Mouse (Mus musculus) liver, adult 2 months (tissue): ENCODE results near the gene Klhdc3. TPM values are rescaled to one million over a fixed set of nuclear protein-coding genes. Genes with fewer than 3 reads are reported as not detected.

Source experiments
- DNase-seq: peaks from one replicate; pipeline ENCODE4 v3.0.0-alpha.2; 2011; ENCODE audit warnings: low read depth, low spot score; ENCODE audit errors: extremely low read depth
- H3K27ac ChIP-seq: fragments of 200-500 bp; replicated peaks from 2 replicates; pipeline ENCODE4 v1.5.1; 2012; ENCODE audit warnings: low read depth, mild to moderate bottlenecking, control low read depth, inconsistent platforms, low read length; ENCODE audit not compliant: insufficient read depth
- H3K27me3 ChIP-seq: fragments of 200-500 bp; 2 replicates; pipeline ENCODE4 v1.6.1; 2012; ENCODE audit warnings: mild to moderate bottlenecking, moderate library complexity, low read length, inconsistent platforms; ENCODE audit not compliant: control insufficient read depth, insufficient read depth
- H3K36me3 ChIP-seq: fragments of 200-500 bp; 2 replicates; pipeline ENCODE4 v1.6.1; 2012; ENCODE audit warnings: low read length, inconsistent platforms; ENCODE audit not compliant: control insufficient read depth, insufficient read depth
- H3K4me1 ChIP-seq: fragments of 200-500 bp; 2 replicates; pipeline ENCODE4 v1.6.1; 2011; ENCODE audit warnings: low read length; ENCODE audit not compliant: control insufficient read depth, insufficient read depth
- H3K4me3 ChIP-seq: fragments of 200-500 bp; 2 replicates; pipeline ENCODE4 v1.5.1; 2011; ENCODE audit warnings: low read depth, mild to moderate bottlenecking, control low read depth, low read length, moderate library complexity; ENCODE audit not compliant: insufficient read depth
- H3K79me2 ChIP-seq: fragments of 200-500 bp; 2 replicates; pipeline ENCODE4 v1.6.1; 2012; ENCODE audit warnings: inconsistent platforms, mild to moderate bottlenecking, low read length, moderate library complexity; ENCODE audit not compliant: control insufficient read depth, insufficient read depth
- H3K9ac ChIP-seq: fragments of 200-500 bp; 2 replicates; pipeline ENCODE4 v1.6.1; 2012; ENCODE audit warnings: low read depth, mild to moderate bottlenecking, control low read depth, inconsistent platforms, low read length
- CTCF ChIP-seq: fragments of 200-500 bp; IDR thresholded peaks from 2 replicates; pipeline ENCODE4 v1.5.1; 2011; ENCODE audit warnings: low read depth, low read length, control low read depth
- POLR2A ChIP-seq: fragments of 200-500 bp; IDR thresholded peaks from 2 replicates; pipeline ENCODE4 v1.6.1; 2011; ENCODE audit warnings: low read length, control low read depth; ENCODE audit not compliant: insufficient read depth; ENCODE audit errors: extremely low read depth
- WGBS: fragments of 180-500 bp; shearing (Covaris S2); methylation state at CpG from one replicate; pipeline ENCODE4 v1.1.7; 2018; 5-methylcytosine and 5-hydroxymethylcytosine counted together
- polyA plus RNA-seq: library from polyadenylated mRNA; depleted of rRNA; stranded (reverse); fragments of >200 nt; gene quantifications from 2 replicates; pipeline ENCODE4 v1.2.3, GENCODE M21; 2012
- total RNA-seq: library from RNA; depleted of rRNA; stranded (reverse); fragments of >200 nt; gene quantifications from 2 replicates; pipeline ENCODE4 v1.2.3, GENCODE M21; 2014

Gene Klhdc3
- total and polyA plus RNA-seq, 2 experiments, result 23.9 to 74.6 TPM

DNA sequence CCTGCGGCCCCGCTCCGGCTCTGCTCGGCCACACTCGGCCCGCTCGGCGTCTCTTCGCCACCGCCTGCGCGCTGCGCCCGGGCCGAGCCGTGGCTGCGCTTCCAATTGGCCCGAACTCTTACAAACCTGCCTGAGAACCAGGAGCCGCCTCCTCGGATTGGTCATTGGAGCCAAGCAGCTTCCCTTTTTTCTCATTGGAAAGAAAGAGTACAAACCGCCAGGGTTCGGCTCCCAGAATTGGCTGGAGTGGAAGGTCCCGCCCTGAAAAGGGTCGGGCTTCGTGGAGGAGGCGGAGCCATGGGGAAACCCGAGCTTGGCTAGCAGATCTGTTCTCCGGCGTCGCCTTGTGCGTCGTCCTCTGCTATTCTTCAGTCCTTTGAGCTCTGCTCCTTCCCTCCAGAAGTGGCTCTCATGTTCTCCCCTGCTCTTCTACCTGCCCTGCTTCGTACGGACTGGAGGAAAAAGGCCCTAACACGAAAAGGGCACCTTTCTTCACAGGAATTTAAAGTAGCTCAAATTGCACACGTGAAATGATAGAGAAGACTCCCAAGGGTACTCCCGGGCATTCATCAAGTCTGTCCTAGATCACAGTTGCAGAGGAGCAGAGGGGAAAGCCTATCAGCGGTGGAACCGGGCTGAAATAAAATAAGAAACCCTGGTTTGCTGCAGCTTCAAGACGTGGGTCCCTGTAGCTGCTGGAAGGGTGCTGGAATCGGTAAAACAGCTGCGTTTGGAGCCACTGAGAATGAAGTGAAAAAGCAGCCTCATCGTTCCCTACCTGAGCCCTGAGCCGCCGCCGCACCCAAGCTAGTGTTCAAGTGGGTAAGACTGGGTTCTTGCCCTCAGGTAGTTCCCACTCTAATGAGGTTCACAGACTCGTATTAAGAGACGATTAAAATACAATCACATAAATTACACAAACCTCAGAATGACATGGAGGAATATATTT, 24.4 kb upstream of the Klhdc3 start, which contains the start of gene Ppp2r5d:
Gene Ppp2r5d (minus strand): TSS at position 225 of the 949 bp plus-strand sequence.
- H3K4me3 ChIP-seq, result peak within 1 kb of the TSS; percentile 86
- peak within 1 kb of the TSS; percentile 88 for H3K9ac ChIP-seq
- no peaks in the 10 kb centered on the region for H3K36me3 ChIP-seq
- peak within 1 kb of the TSS; percentile 52 for H3K27ac ChIP-seq
- peaks cover 6% of the 10 kb centered on the region for H3K4me1 ChIP-seq
- under 1% methylated on average over 48 of the region's 48 CpGs for WGBS
- TF ChIP-seq CTCF (no peak), POLR2A (peak; percentile 83)
- H3K27me3 ChIP-seq, result no peaks in the 10 kb centered on the region
- DNase-seq, result peak; percentile 94
- peaks cover 14% of the 10 kb centered on the region; the same call in 1 of the 2 replicates for H3K79me2 ChIP-seq

DNA sequence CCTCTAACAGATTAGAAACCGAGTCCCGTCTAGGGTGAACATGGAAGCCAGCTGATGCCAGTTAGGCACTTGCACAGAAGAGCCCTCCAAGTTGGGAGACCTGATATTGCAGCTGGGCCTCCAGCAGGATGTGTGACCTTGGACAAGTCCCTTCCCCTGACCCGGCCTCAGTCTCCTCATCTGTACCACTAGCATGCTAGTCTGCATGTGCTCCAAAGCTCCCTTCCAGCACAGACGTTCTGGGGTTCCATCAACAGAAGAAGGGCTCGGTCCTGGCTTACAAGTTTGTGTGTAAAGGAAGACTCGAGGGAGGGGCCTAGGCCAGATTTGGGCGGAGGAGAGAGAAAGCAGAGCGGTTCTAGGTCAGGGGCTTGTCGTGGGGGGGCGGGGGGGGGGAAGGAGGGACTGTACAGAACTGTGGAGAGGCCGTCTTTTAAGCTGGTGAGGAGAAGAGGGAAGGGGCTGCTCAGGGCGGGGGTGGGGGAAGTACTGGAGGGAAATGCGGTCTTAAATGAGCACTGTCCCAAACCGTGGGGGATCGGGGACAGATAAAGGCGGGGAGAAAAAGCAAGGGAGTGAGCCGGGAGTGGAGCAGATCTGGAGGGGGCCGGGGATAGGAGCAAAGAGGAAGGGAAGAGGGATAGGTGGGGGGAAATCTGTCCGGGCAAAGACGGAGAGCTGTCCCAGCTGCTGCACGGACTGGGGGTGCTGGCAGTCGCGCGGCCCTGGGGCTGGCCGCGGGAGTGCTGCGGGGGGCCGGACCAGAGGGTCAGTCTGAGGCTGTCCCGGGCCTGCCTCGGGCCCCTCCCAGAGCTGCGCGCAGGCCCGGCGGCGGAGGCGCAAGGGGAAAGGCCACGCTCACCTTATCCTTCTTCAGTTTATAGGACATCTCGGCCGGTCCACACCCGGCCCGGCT, 23.5 kb upstream of the Klhdc3 start:
- 6% methylated on average over 40 of the region's 41 CpGs for WGBS
- no peak for DNase-seq
- H3K9ac ChIP-seq, result peak overlapping the region; percentile 88
- peak overlapping the region; percentile 86 for H3K4me3 ChIP-seq
- no peaks in the 10 kb centered on the region for H3K36me3 ChIP-seq
- TF ChIP-seq CTCF (no peak), POLR2A (no peak)
- H3K27me3 ChIP-seq, result no peaks in the 10 kb centered on the region
- H3K79me2 ChIP-seq, result peaks cover 19% of the 10 kb centered on the region; the same call in 1 of the 2 replicates
- peaks cover 6% of the 10 kb centered on the region for H3K4me1 ChIP-seq
- H3K27ac ChIP-seq, result peak overlapping the region; percentile 52

DNA sequence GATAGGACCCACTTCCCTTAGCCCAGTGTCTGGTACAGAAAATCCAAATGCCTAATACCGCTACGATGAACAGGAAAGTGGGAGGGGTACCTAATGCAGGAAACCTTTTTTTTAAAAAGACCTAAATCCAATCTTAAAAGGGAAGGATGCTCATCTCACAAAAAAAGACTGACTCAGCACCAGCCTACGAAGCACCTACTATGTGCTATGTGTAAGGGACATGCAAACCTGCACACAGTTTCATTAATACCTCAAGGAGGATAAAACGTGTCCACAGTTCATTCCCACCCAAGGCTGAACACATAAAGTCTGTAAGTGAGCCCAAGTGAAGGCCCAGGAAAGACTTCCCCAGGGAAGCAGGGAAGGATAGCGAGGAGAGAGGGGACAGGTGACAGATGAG, 21.8 kb upstream of the Klhdc3 start:
- Histone ChIP-seq H3K9ac (no peak overlapping the region), H3K4me1 (peaks cover 6% of the 10 kb centered on the region), H3K27me3 (no peaks in the 10 kb centered on the region), H3K4me3 (no peak overlapping the region), H3K79me2 (peaks cover 23% of the 10 kb centered on the region; the same call in 1 of the 2 replicates), H3K36me3 (no peaks in the 10 kb centered on the region), H3K27ac (no peak overlapping the region)
- TF ChIP-seq CTCF (no peak), POLR2A (no peak)
- 91% methylated on average over 5 of the region's 5 CpGs for WGBS
- DNase-seq, result no peak

DNA sequence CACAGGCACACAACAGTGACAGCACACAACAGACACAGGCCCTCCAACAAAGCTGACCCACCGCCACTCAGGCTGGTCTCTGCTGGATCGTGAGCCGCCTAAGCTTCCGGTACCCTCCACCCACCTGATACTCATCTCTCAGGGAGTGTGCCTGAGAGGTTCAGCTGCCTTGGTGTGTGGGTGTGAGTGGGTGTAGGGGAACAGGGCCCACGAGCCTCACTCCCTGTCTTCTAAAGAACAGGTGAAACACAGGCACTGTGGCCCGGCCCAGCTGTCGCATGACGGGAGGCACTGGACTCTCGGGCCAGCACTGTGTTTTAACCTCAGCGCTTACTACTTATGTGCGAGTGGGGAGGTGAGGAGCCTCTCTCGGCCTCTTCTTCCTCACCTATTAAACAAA, 21.4 kb upstream of the Klhdc3 start:
- Histone ChIP-seq H3K27ac (no peak overlapping the region), H3K79me2 (peaks cover 23% of the 10 kb centered on the region; the same call in 1 of the 2 replicates), H3K4me3 (no peak overlapping the region), H3K27me3 (no peaks in the 10 kb centered on the region), H3K4me1 (peaks cover 6% of the 10 kb centered on the region), H3K36me3 (no peaks in the 10 kb centered on the region), H3K9ac (no peak overlapping the region)
- no peak for TF ChIP-seq CTCF
- no peak for TF ChIP-seq POLR2A
- no peak for DNase-seq
- WGBS, result 94% methylated on average over 12 of the region's 12 CpGs

DNA sequence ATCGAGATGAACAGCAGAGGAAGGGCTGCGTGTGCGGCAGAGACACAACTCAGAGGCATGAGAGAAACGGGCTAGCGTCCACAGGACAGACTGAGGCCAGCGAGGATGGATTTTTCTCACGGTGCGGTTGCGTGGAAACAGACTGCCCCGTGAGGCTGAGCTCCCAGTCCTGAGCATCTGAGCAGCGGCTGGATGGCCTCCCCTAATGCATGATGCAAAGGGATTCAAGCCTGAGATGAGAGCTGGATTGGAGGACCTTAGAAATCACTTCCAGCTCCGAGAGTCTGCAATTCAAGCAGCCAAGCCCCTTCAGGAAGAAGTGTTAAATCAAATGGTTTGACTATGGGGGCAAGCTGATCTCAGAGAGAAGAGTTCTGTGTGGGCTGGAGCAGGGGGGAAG, 20.8 kb upstream of the Klhdc3 start:
- H3K27ac ChIP-seq, result no peak overlapping the region
- peaks cover 23% of the 10 kb centered on the region; the same call in 1 of the 2 replicates for H3K79me2 ChIP-seq
- no peaks in the 10 kb centered on the region for H3K36me3 ChIP-seq
- no peak for DNase-seq
- H3K27me3 ChIP-seq, result no peaks in the 10 kb centered on the region
- H3K4me3 ChIP-seq, result no peak overlapping the region
- peaks cover 6% of the 10 kb centered on the region for H3K4me1 ChIP-seq
- no peak overlapping the region for H3K9ac ChIP-seq
- no peak for TF ChIP-seq POLR2A
- no peak for TF ChIP-seq CTCF
- WGBS, result 81% methylated on average over 12 of the region's 12 CpGs
